ENCODE assay signal across 22 mouse cellular contexts in the genomic region with DNA sequence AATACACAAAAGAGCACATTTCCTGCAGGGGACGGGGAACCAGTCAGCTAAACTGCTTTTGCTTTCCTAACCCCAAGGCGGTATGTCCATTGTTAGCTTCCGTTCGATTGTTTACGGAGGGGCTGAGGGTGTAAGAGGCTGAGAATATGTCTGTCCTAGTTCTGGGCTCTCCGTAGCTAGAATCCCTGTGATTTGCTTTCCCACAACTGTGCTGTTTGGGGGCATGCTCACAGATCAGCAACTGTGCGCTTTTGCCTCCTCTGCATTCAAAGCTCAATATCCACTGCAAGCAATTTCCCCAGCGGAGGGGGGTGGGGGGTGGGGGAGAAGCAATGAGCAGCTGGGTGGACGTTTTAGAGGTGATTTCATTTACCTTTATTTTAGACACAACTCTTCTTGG. TPM values are rescaled to one million over a fixed set of nuclear protein-coding genes. Genes with fewer than 3 reads are reported as not detected.
DNase-seq lines count a peak whose midpoint lies in the region; ATAC-seq and TF ChIP-seq lines count a peak whose summit lies in the region.
"Had no signal": no experiment of that assay in that cellular context is flagged by ENCODE, and none has a peak within 500 bp of the region (broad histone marks: within the 10 kb centered on the region; RNA-seq: fewer than 3 reads in every experiment).

No protein-coding gene starts in this region.

- H3K4me3 ChIP-seq in heart, embryonic 16.5 days (ENCODE audit: low read length) = no peak overlapping the region
- H3K4me3 ChIP-seq in lung, embryonic 14.5 days (ENCODE audit: low read depth, low read length) = no peak overlapping the region
- H3K4me3 ChIP-seq in embryonic facial prominence, embryonic 12.5 days = no peak overlapping the region
- no peak overlapping the region for H3K4me3 ChIP-seq in neural tube, embryonic 13.5 days
- H3K4me3 ChIP-seq: forebrain, embryonic 10.5 days; limb, embryonic 10.5 days; midbrain, embryonic 12.5 days had no signal

- H3K9me3 ChIP-seq in heart, embryonic 16.5 days (replicated peaks; ENCODE audit: control insufficient read depth, low read length) = 0 out of 2 replicates have a peak, but pooled peaks cover 3% of the 10 kb centered on the region
- H3K9me3 ChIP-seq in lung, embryonic 14.5 days (ENCODE audit: low read depth, low read length) = no peaks in the 10 kb centered on the region; the same call in 1 of the 2 replicates
- H3K9me3 ChIP-seq in embryonic facial prominence, embryonic 12.5 days = no peaks in the 10 kb centered on the region
- H3K9me3 ChIP-seq in neural tube, embryonic 13.5 days = no peaks in the 10 kb centered on the region; the same call in 1 of the 2 replicates
- H3K9me3 ChIP-seq: forebrain, embryonic 10.5 days; limb, embryonic 10.5 days; midbrain, embryonic 12.5 days had no signal

- no peak for ATAC-seq in heart, embryonic 16.5 days (replicated peaks; ENCODE audit: extremely low read depth, insufficient read depth, low FRiP score)
- no peak for ATAC-seq in lung, embryonic 14.5 days (ENCODE audit: insufficient read depth)
- no peak for ATAC-seq in embryonic facial prominence, embryonic 12.5 days (ENCODE audit: insufficient number of reproducible peaks, insufficient read depth, low FRiP score, low TSS enrichment)
- no peak for ATAC-seq in neural tube, embryonic 13.5 days (ENCODE audit: low read depth)
- ATAC-seq: Patski had no signal

- WGBS in heart, embryonic 16.5 days = 62% methylated on average over 9 of the region's 9 CpGs
- WGBS in lung, embryonic 14.5 days = 40% methylated on average over 9 of the region's 9 CpGs
- 49% methylated on average over 9 of the region's 9 CpGs for WGBS in embryonic facial prominence, embryonic 12.5 days
- 36% methylated on average over 9 of the region's 9 CpGs for WGBS in neural tube, embryonic 13.5 days

- H3K36me3 ChIP-seq in heart, embryonic 16.5 days (ENCODE audit: control insufficient read depth, insufficient read depth) = no peaks in the 10 kb centered on the region
- H3K36me3 ChIP-seq in lung, embryonic 14.5 days (ENCODE audit: insufficient read depth) = no peaks in the 10 kb centered on the region
- H3K36me3 ChIP-seq in embryonic facial prominence, embryonic 12.5 days = no peaks in the 10 kb centered on the region
- H3K36me3 ChIP-seq in neural tube, embryonic 13.5 days = no peaks in the 10 kb centered on the region
- H3K36me3 ChIP-seq: forebrain, embryonic 10.5 days; limb, embryonic 10.5 days; midbrain, embryonic 12.5 days had no signal

- no peak for TF ChIP-seq CTCF in lung, embryonic 14.5 days (IDR thresholded peaks at IDR 0.05; ENCODE audit: low read depth)

- peak overlapping the region; percentile 7; the same call in 1 of the 2 replicates for H3K4me2 ChIP-seq in heart, embryonic 16.5 days (ENCODE audit: low read depth, low read length)
- H3K4me2 ChIP-seq in lung, embryonic 14.5 days = 0 out of 2 replicates have a peak overlapping the region, but pooled peaks have one; percentile 13
- 0 out of 2 replicates have a peak overlapping the region, but pooled peaks have one; percentile 6 for H3K4me2 ChIP-seq in embryonic facial prominence, embryonic 12.5 days (replicated peaks)
- H3K4me2 ChIP-seq in neural tube, embryonic 13.5 days = peak overlapping the region; percentile 34
- H3K4me2 ChIP-seq: midbrain, embryonic 12.5 days had no signal

- intact Hi-C loops in heart, postnatal 10 days (cut with DNase I) = no loop called here

- H3K4me1 ChIP-seq in heart, embryonic 16.5 days (ENCODE audit: control insufficient read depth, insufficient read depth, low read length) = no peaks in the 10 kb centered on the region
- no peaks in the 10 kb centered on the region for H3K4me1 ChIP-seq in lung, embryonic 14.5 days (ENCODE audit: insufficient read depth)
- peaks cover 3% of the 10 kb centered on the region; the same call in 1 of the 2 replicates for H3K4me1 ChIP-seq in embryonic facial prominence, embryonic 12.5 days
- H3K4me1 ChIP-seq in neural tube, embryonic 13.5 days (replicated peaks) = peaks cover 7% of the 10 kb centered on the region; the same call in 1 of the 2 replicates

- no peak for DNase-seq in heart, postnatal 10 days
- DNase-seq in lung, embryonic 14.5 days = peak; percentile 17
- no peak for DNase-seq in lung, adult 18-20 months
- no peak for DNase-seq in spleen, adult 18-20 months
- DNase-seq: cerebellum, postnatal 25 days; gastrocnemius, postnatal 36 days; kidney, postnatal 4 days; right cerebral cortex, adult 18-20 months; thymus, postnatal 25 days had no signal

- H3K27me3 ChIP-seq in heart, embryonic 16.5 days (ENCODE audit: control insufficient read depth, insufficient read depth, low read length) = no peaks in the 10 kb centered on the region
- H3K27me3 ChIP-seq in lung, embryonic 14.5 days (ENCODE audit: insufficient read depth, low read length) = no peaks in the 10 kb centered on the region
- H3K27me3 ChIP-seq in embryonic facial prominence, embryonic 12.5 days = no peaks in the 10 kb centered on the region
- no peaks in the 10 kb centered on the region for H3K27me3 ChIP-seq in neural tube, embryonic 13.5 days
- H3K27me3 ChIP-seq: midbrain, embryonic 12.5 days; Patski had no signal

- no peak overlapping the region for H3K9ac ChIP-seq in heart, embryonic 16.5 days (ENCODE audit: low read length)
- no peak overlapping the region for H3K9ac ChIP-seq in lung, embryonic 14.5 days
- H3K9ac ChIP-seq in embryonic facial prominence, embryonic 12.5 days = no peak overlapping the region
- H3K9ac ChIP-seq in neural tube, embryonic 13.5 days = peak overlapping the region; percentile 48; the same call in 1 of the 2 replicates
- H3K9ac ChIP-seq: liver, embryonic 14.5 days; midbrain, embryonic 12.5 days had no signal

- H3K27ac ChIP-seq in heart, embryonic 16.5 days (ENCODE audit: low read length) = no peak overlapping the region
- no peak overlapping the region for H3K27ac ChIP-seq in lung, embryonic 14.5 days (ENCODE audit: low read depth)
- H3K27ac ChIP-seq in embryonic facial prominence, embryonic 12.5 days = no peak overlapping the region
- H3K27ac ChIP-seq in neural tube, embryonic 13.5 days (replicated peaks) = 0 out of 2 replicates have a peak overlapping the region, but pooled peaks have one; percentile 33
- H3K27ac ChIP-seq: forebrain, embryonic 10.5 days; limb, embryonic 10.5 days; liver, embryonic 14.5 days; midbrain, embryonic 12.5 days; stomach, postnatal 0 days had no signal

RNA-seq across cellular contexts. Expression of a gene that starts 39.3 kb away (rescaled TPM):
- not detected in 2 replicates for polyA plus RNA-seq in heart, embryonic 16.5 days (2015; fragmentation: Nextera tagmentation; extraction: Ambion mirVana)
- 1 to 10 TPM in 1 of 2 experiments, under 1 TPM in 1; 0.64 to 1.6 TPM for total RNA-seq in heart, postnatal 10 days (2021)
- not detected in 2 replicates for polyA plus RNA-seq in lung, embryonic 14.5 days (2014; fragmentation: Nextera tagmentation; extraction: Ambion mirVana)
- not detected in 2 replicates for polyA plus RNA-seq in embryonic facial prominence, embryonic 12.5 days (2016; fragmentation: Nextera tagmentation; extraction: Ambion mirVana)
- not detected in 2 replicates for polyA plus RNA-seq in neural tube, embryonic 13.5 days (2015; fragmentation: Nextera tagmentation; extraction: Ambion mirVana)
- total RNA-seq: layer of hippocampus, postnatal 25 days had no signal
- polyA plus RNA-seq: forebrain, embryonic 10.5 days; frontal cortex, adult 2 months; heart, embryonic 14.5 days; limb, embryonic 10.5 days; liver, embryonic 14.5 days; midbrain, embryonic 12.5 days; Patski; spleen, adult 2 months; stomach, postnatal 0 days had no signal

RNA-seq across cellular contexts. Expression of a gene that starts 58.4 kb away (rescaled TPM):
- 16.2 and 16.8 TPM in 2 replicates for polyA plus RNA-seq in heart, embryonic 16.5 days (2015; fragmentation: Nextera tagmentation; extraction: Ambion mirVana)
- 10 to 100 TPM; 34.3 to 37.1 TPM for total RNA-seq in heart, postnatal 10 days (2021)
- 17.7 and 22.4 TPM in 2 replicates for polyA plus RNA-seq in lung, embryonic 14.5 days (2014; fragmentation: Nextera tagmentation; extraction: Ambion mirVana)
- 15.7 and 16.6 TPM in 2 replicates for polyA plus RNA-seq in embryonic facial prominence, embryonic 12.5 days (2016; fragmentation: Nextera tagmentation; extraction: Ambion mirVana)
- polyA plus RNA-seq in neural tube, embryonic 13.5 days (2015; fragmentation: Nextera tagmentation; extraction: Ambion mirVana) = 17.4 and 20.5 TPM in 2 replicates
